Mouse (Mus musculus): ENCODE measurements around the gene Grb7. TPM values are rescaled to one million over a fixed set of nuclear protein-coding genes. Genes with fewer than 3 reads are reported as not detected.

Gene Grb7
- polyA plus RNA-seq, 1 experiment: 1.2 TPM

- Histone ChIP-seq H3K36me3 (ENCODE audit: control insufficient read depth, insufficient read depth, low read length) (no peaks in the 10 kb centered on the region), H3K4me1 (ENCODE audit: control insufficient read depth, insufficient read depth, insufficient read length) (no peaks in the 10 kb centered on the region), H3K4me3 (ENCODE audit: extremely low read depth, insufficient read depth, insufficient read length) (no peak overlapping the region), H3K27me3 (ENCODE audit: control insufficient read depth, insufficient read depth, low read length) (no peaks in the 10 kb centered on the region), H3K27ac (ENCODE audit: insufficient read depth, low read length) (no peak overlapping the region)
- no peak for DNase-seq (ENCODE audit: low read depth in 1 of 2, low spot score in 2 of 2)
- no peak for TF ChIP-seq CTCF (IDR thresholded peaks at IDR 0.05; ENCODE audit: extremely low read depth, insufficient read depth, insufficient read length, insufficient replicate concordance)
- no peak for TF ChIP-seq POLR2A (IDR thresholded peaks at IDR 0.05; ENCODE audit: low read depth, low read length)
- 93% methylated on average over 7 of the region's 7 CpGs for WGBS
Observed at GRCm38 (mm10) chr11:98426592-98426991, 19.6 kb upstream of the Grb7 start.

GRCm38 (mm10) chr11:98428436-98428835, 17.8 kb upstream of the Grb7 start:
- DNase-seq (ENCODE audit: low read depth in 1 of 2, low spot score in 2 of 2): no peak
- 86% methylated on average over 5 of the region's 5 CpGs for WGBS
- H3K4me3 ChIP-seq (ENCODE audit: extremely low read depth, insufficient read depth, insufficient read length): no peak overlapping the region
- no peaks in the 10 kb centered on the region for H3K4me1 ChIP-seq (ENCODE audit: control insufficient read depth, insufficient read depth, insufficient read length)
- H3K27me3 ChIP-seq (ENCODE audit: control insufficient read depth, insufficient read depth, low read length): no peaks in the 10 kb centered on the region
- no peak overlapping the region for H3K27ac ChIP-seq (ENCODE audit: insufficient read depth, low read length)
- H3K36me3 ChIP-seq (ENCODE audit: control insufficient read depth, insufficient read depth, low read length): no peaks in the 10 kb centered on the region
- no peak for TF ChIP-seq CTCF (IDR thresholded peaks at IDR 0.05; ENCODE audit: extremely low read depth, insufficient read depth, insufficient read length, insufficient replicate concordance)

GRCm38 (mm10) chr11:98431743-98432502, 14.3 kb upstream of the Grb7 start:
- H3K4me1 ChIP-seq (ENCODE audit: control insufficient read depth, insufficient read depth, insufficient read length): no peaks in the 10 kb centered on the region
- 79% methylated on average over 9 of the region's 9 CpGs for WGBS
- DNase-seq (ENCODE audit: low read depth in 1 of 2, low spot score in 2 of 2): no peak
- no peak overlapping the region for H3K27ac ChIP-seq (ENCODE audit: insufficient read depth, low read length)
- no peak overlapping the region for H3K4me3 ChIP-seq (ENCODE audit: extremely low read depth, insufficient read depth, insufficient read length)
- H3K27me3 ChIP-seq (ENCODE audit: control insufficient read depth, insufficient read depth, low read length): no peaks in the 10 kb centered on the region
- TF ChIP-seq POLR2A (IDR thresholded peaks at IDR 0.05; ENCODE audit: low read depth, low read length): no peak
- no peak for TF ChIP-seq CTCF (IDR thresholded peaks at IDR 0.05; ENCODE audit: extremely low read depth, insufficient read depth, insufficient read length, insufficient replicate concordance)
- no peaks in the 10 kb centered on the region for H3K36me3 ChIP-seq (ENCODE audit: control insufficient read depth, insufficient read depth, low read length)

- 87% methylated on average over 9 of the region's 9 CpGs for WGBS
- no peak overlapping the region for H3K4me3 ChIP-seq (ENCODE audit: extremely low read depth, insufficient read depth, insufficient read length)
- no peak overlapping the region for H3K27ac ChIP-seq (ENCODE audit: insufficient read depth, low read length)
- no peak for TF ChIP-seq CTCF (IDR thresholded peaks at IDR 0.05; ENCODE audit: extremely low read depth, insufficient read depth, insufficient read length, insufficient replicate concordance)
- no peak for TF ChIP-seq POLR2A (IDR thresholded peaks at IDR 0.05; ENCODE audit: low read depth, low read length)
- H3K36me3 ChIP-seq (ENCODE audit: control insufficient read depth, insufficient read depth, low read length): no peaks in the 10 kb centered on the region
- no peaks in the 10 kb centered on the region for H3K27me3 ChIP-seq (ENCODE audit: control insufficient read depth, insufficient read depth, low read length)
- peaks cover 3% of the 10 kb centered on the region; the same call in 1 of the 2 replicates for H3K4me1 ChIP-seq (ENCODE audit: control insufficient read depth, insufficient read depth, insufficient read length)
- DNase-seq (ENCODE audit: low read depth in 1 of 2, low spot score in 2 of 2): no peak
Observed at GRCm38 (mm10) chr11:98435723-98436122, 10.5 kb upstream of the Grb7 start.

- no peak for DNase-seq (ENCODE audit: low read depth in 1 of 2, low spot score in 2 of 2)
- Histone ChIP-seq H3K4me1 (ENCODE audit: control insufficient read depth, insufficient read depth, insufficient read length) (peaks cover 3% of the 10 kb centered on the region; the same call in 1 of the 2 replicates), H3K4me3 (ENCODE audit: extremely low read depth, insufficient read depth, insufficient read length) (no peak overlapping the region), H3K27ac (ENCODE audit: insufficient read depth, low read length) (no peak overlapping the region), H3K36me3 (ENCODE audit: control insufficient read depth, insufficient read depth, low read length) (no peaks in the 10 kb centered on the region), H3K27me3 (ENCODE audit: control insufficient read depth, insufficient read depth, low read length) (no peaks in the 10 kb centered on the region)
- TF ChIP-seq CTCF (IDR thresholded peaks at IDR 0.05; ENCODE audit: extremely low read depth, insufficient read depth, insufficient read length, insufficient replicate concordance): no peak
- TF ChIP-seq POLR2A (IDR thresholded peaks at IDR 0.05; ENCODE audit: low read depth, low read length): no peak
- 94% methylated on average over 6 of the region's 6 CpGs for WGBS
Observed at GRCm38 (mm10) chr11:98437441-98437840, 8.8 kb upstream of the Grb7 start.

- H3K27me3 ChIP-seq (ENCODE audit: control insufficient read depth, insufficient read depth, low read length): no peaks in the 10 kb centered on the region
- no peaks in the 10 kb centered on the region for H3K36me3 ChIP-seq (ENCODE audit: control insufficient read depth, insufficient read depth, low read length)
- H3K27ac ChIP-seq (ENCODE audit: insufficient read depth, low read length): peak within 1 kb of the TSS; percentile 87
- peaks cover 3% of the 10 kb centered on the region; the same call in 1 of the 2 replicates for H3K4me1 ChIP-seq (ENCODE audit: control insufficient read depth, insufficient read depth, insufficient read length)
- TF ChIP-seq POLR2A (IDR thresholded peaks at IDR 0.05; ENCODE audit: low read depth, low read length) (peak; percentile 48; the same call in 1 of the 2 replicates), CTCF (IDR thresholded peaks at IDR 0.05; ENCODE audit: extremely low read depth, insufficient read depth, insufficient read length, insufficient replicate concordance) (peak; percentile 70; the same call in 1 of the 2 replicates)
- peak within 1 kb of the TSS; percentile 94 for H3K4me3 ChIP-seq (ENCODE audit: extremely low read depth, insufficient read depth, insufficient read length)
- WGBS: 3% methylated on average over 43 of the region's 43 CpGs
- DNase-seq (ENCODE audit: low read depth in 1 of 2, low spot score in 2 of 2): peak; percentile 86 to 89
Observed at GRCm38 (mm10) chr11:98438331-98439158, 7.6 kb upstream of the Grb7 start, which contains the start of gene Mien1. Gene Mien1 (minus strand): TSS chr11:98438991.

Measured in spleen, adult 2 months (tissue).